Mouse (Mus musculus): ENCODE data around the gene St8sia6. TPM values are rescaled to one million over a fixed set of nuclear protein-coding genes. Genes with fewer than 3 reads are reported as not detected.

The St8sia6 gene
- 0.25 and 0.47 TPM in 2 replicates for polyA plus RNA-seq (2015; fragmentation: Nextera tagmentation; extraction: Ambion mirVana)

GRCm38 (mm10) chr2:13793969-13794363, at the start of gene St8sia6:
Gene St8sia6, minus strand, starts transcription at chr2:13794064.

Other genes starting within 250 kb of the St8sia6 start
- 11.1 and 13.6 TPM in 2 replicates for gene Trdmt1, start 249.4 kb downstream of the St8sia6 start, polyA plus RNA-seq (2015; fragmentation: Nextera tagmentation; extraction: Ambion mirVana)
- gene Vim, start 220.1 kb downstream of the St8sia6 start, polyA plus RNA-seq (2015; fragmentation: Nextera tagmentation; extraction: Ambion mirVana) = 404 and 688 TPM in 2 replicates

All from adrenal gland, postnatal 0 days (tissue).